ENCODE assay signal across 8 mouse cellular contexts in genomic region chr14:16574925-16575721, GRCm38 (mm10).
DNase-seq lines count a peak whose midpoint lies in the region; ATAC-seq and TF ChIP-seq lines count a peak whose summit lies in the region.

No protein-coding gene starts in this region.

- H3K9ac ChIP-seq in liver, embryonic 16.5 days (ENCODE audit: low read depth, low read length): peak overlapping the region; percentile 35; the same call in 1 of the 2 replicates
- H3K9ac ChIP-seq in neural tube, embryonic 13.5 days: peak overlapping the region; percentile 75

- in situ Hi-C loops in Patski (cut with MboI; ENCODE audit: low pct_unique_long_range_greater_than_20kb): no loop called here

- no peaks in the 10 kb centered on the region for H3K27me3 ChIP-seq in Patski
- peaks cover 12% of the 10 kb centered on the region for H3K27me3 ChIP-seq in liver, embryonic 16.5 days (ENCODE audit: control insufficient read depth, insufficient read depth, low read depth, low read length)
- no peaks in the 10 kb centered on the region for H3K27me3 ChIP-seq in neural tube, embryonic 13.5 days

- CTCF ChIA-PET in Patski (lab: Charles Lee): no interaction called here

- POLR2A ChIA-PET in Patski (lab: Charles Lee): interaction anchor here (0.6 kb wide), 1 partner anchor 212 kb away, joined by 3 read pairs; no protein-coding TSS in a partner anchor

- intact Hi-C loops in heart, postnatal 25 days (cut with DNase I): loop anchor here (2.0 kb wide), 1 partner anchor 140 kb away; no protein-coding TSS in a partner anchor

- H3K4me1 ChIP-seq in liver, embryonic 16.5 days (ENCODE audit: control insufficient read depth, low read depth, low read length): no peaks in the 10 kb centered on the region
- H3K4me1 ChIP-seq in neural tube, embryonic 13.5 days (replicated peaks): peaks cover 53% of the 10 kb centered on the region

- peak overlapping the region; percentile 57 for H3K4me3 ChIP-seq in liver, embryonic 16.5 days (ENCODE audit: low read depth, low read length)
- peak overlapping the region; percentile 61 for H3K4me3 ChIP-seq in neural tube, embryonic 13.5 days

- peak overlapping the region; percentile 58 for H3K4me2 ChIP-seq in liver, embryonic 16.5 days (ENCODE audit: low read depth, low read length)
- peak overlapping the region; percentile 78 for H3K4me2 ChIP-seq in neural tube, embryonic 13.5 days

- TF ChIP-seq CTCF in Patski (IDR thresholded peaks at IDR 0.05): no peak

- H3K9me3 ChIP-seq in liver, embryonic 16.5 days (replicated peaks; ENCODE audit: control insufficient read depth, low read length): no peaks in the 10 kb centered on the region
- no peaks in the 10 kb centered on the region for H3K9me3 ChIP-seq in neural tube, embryonic 13.5 days

- H3K27ac ChIP-seq in liver, embryonic 16.5 days (ENCODE audit: low read length): no peak overlapping the region; the same call in 1 of the 2 replicates
- peak overlapping the region; percentile 91 for H3K27ac ChIP-seq in neural tube, embryonic 13.5 days (replicated peaks)

- no peaks in the 10 kb centered on the region for H3K36me3 ChIP-seq in liver, embryonic 16.5 days (ENCODE audit: control insufficient read depth, insufficient read depth)
- H3K36me3 ChIP-seq in neural tube, embryonic 13.5 days: no peaks in the 10 kb centered on the region

- ATAC-seq in Patski: peak; percentile 91
- peak; percentile 90 for ATAC-seq in frontal cortex, adult (ENCODE audit: low TSS enrichment)
- ATAC-seq in liver, embryonic 16.5 days (ENCODE audit: low read depth): peak; percentile 85
- ATAC-seq in neural tube, embryonic 13.5 days (ENCODE audit: low read depth): peak; percentile 94

- WGBS in large intestine, adult 2 months: 1% methylated on average over 52 of the region's 52 CpGs
- 1% methylated on average over 52 of the region's 52 CpGs for WGBS in liver, embryonic 16.5 days (ENCODE audit: insufficient replicate concordance)
- WGBS in neural tube, embryonic 13.5 days: under 1% methylated on average over 52 of the region's 52 CpGs

- peak; percentile 73 for DNase-seq in Patski (ENCODE audit: low read depth, low spot score)
- peak; percentile 55 for DNase-seq in cerebellum, adult 9-11 months
- DNase-seq in heart, postnatal 25 days (ENCODE audit: low spot score): peak; percentile 73
- peak; percentile 4 for DNase-seq in large intestine, adult 2 months (ENCODE audit: low read depth, low spot score)
- DNase-seq in urinary bladder, postnatal 14 days (ENCODE audit: low spot score): peak; percentile 77

Comparison
In these comparisons a context has a peak if more than half of its experiments do, and no peak if none do; other contexts are left out.
1. DNase-seq: peak in every context shown above with its lines; median percentile 77 in urinary bladder, postnatal 14 days; 73 in Patski; 73 in heart, postnatal 25 days; 55 in cerebellum, adult 9-11 months; 4 in large intestine, adult 2 months.